Mouse (Mus musculus) ES-E14 (cell line): ENCODE measurements at regions not wholly inside any gene's neighbourhood (a gene's known extent, or its start where the extent isn't known, plus 50 kb on each side); places are given as distances from the start of the nearest gene placed in this dataset.

ENCODE experiments used
- DNase-seq: peaks from one replicate; pipeline ENCODE4 v3.0.0-alpha.2; 2013; ENCODE audit warnings: low read depth, low spot score
- H3K27ac ChIP-seq: 2 replicates; pipeline ENCODE4 v1.5.1; 2012; ENCODE audit warnings: low read depth, mild to moderate bottlenecking, low read length, moderate library complexity, mixed read lengths; ENCODE audit not compliant: poor library complexity, insufficient read depth, severe bottlenecking
- H3K36me3 ChIP-seq: 2 replicates; pipeline ENCODE4 v1.6.1; 2012; ENCODE audit warnings: mild to moderate bottlenecking, low read length, moderate library complexity, mixed read lengths; ENCODE audit not compliant: control insufficient read depth, poor library complexity, insufficient read depth, severe bottlenecking
- H3K4me1 ChIP-seq, 2 experiments: fragments of 150-350 bp in 1 of 2; sonication (generic) in 1 of 2; 2 replicates each; pipeline ENCODE4 v1.6.1; 2012; ENCODE audit warnings: low read length in 2 of 2, mild to moderate bottlenecking in 1 of 2, mixed read lengths in 1 of 2; ENCODE audit not compliant: control insufficient read depth in 2 of 2, insufficient read depth in 2 of 2, poor library complexity in 1 of 2
- H3K4me3 ChIP-seq, 2 experiments: fragments of 150-350 bp in 1 of 2; sonication (generic) in 1 of 2; 2 replicates each; pipeline ENCODE4 v1.5.1; 2012; ENCODE audit warnings: low read length in 2 of 2, low read depth in 1 of 2, mild to moderate bottlenecking in 1 of 2, mixed read lengths in 1 of 2; ENCODE audit not compliant: insufficient read depth in 1 of 2, poor library complexity in 1 of 2, severe bottlenecking in 1 of 2
- H3K9ac ChIP-seq: 2 replicates; pipeline ENCODE4 v1.6.1; 2012; ENCODE audit warnings: low read depth, mild to moderate bottlenecking, low read length, mixed read lengths; ENCODE audit not compliant: poor library complexity, insufficient read depth, severe bottlenecking
- H3K9me3 ChIP-seq: fragments of 150-350 bp; sonication (generic); 2 replicates; pipeline ENCODE4 v1.6.1; 2012; ENCODE audit warnings: low read depth, mild to moderate bottlenecking, low read length; ENCODE audit not compliant: control insufficient read depth, insufficient read depth
- CHD2 ChIP-seq: IDR thresholded peaks from 2 replicates; pipeline ENCODE4 v1.6.1; 2014; ENCODE audit warnings: mild to moderate bottlenecking, low read depth, low read length, inconsistent platforms
- HCFC1 ChIP-seq: IDR thresholded peaks from 2 replicates; pipeline ENCODE4 v1.6.1; 2012; ENCODE audit warnings: low read length, inconsistent platforms, borderline replicate concordance; ENCODE audit not compliant: insufficient read depth
- MAFK ChIP-seq: IDR thresholded peaks from 2 replicates; pipeline ENCODE4 v1.6.1; 2014; ENCODE audit warnings: mild to moderate bottlenecking, low read depth, low read length, inconsistent platforms; ENCODE audit not compliant: insufficient read depth
- ZC3H11A ChIP-seq: IDR thresholded peaks from 2 replicates; pipeline ENCODE4 v1.6.1; 2012; ENCODE audit warnings: low read depth, mild to moderate bottlenecking, inconsistent platforms, low read length, borderline replicate concordance
- ZNF384 ChIP-seq: IDR thresholded peaks from 2 replicates; pipeline ENCODE4 v1.6.1; 2012; ENCODE audit warnings: low read depth, low read length, inconsistent platforms
- in situ Hi-C, 2 experiments: fragments of 600-800 bp; cut with MboI; formaldehyde crosslinking; loops; one replicate each; pipeline ENCODE4 v1.15.1; 2025; ENCODE audit warnings: low sequenced_read_pairs in 2 of 2, inconsistent platforms in 1 of 2; ENCODE audit not compliant: unreplicated experiment in 2 of 2

DNA sequence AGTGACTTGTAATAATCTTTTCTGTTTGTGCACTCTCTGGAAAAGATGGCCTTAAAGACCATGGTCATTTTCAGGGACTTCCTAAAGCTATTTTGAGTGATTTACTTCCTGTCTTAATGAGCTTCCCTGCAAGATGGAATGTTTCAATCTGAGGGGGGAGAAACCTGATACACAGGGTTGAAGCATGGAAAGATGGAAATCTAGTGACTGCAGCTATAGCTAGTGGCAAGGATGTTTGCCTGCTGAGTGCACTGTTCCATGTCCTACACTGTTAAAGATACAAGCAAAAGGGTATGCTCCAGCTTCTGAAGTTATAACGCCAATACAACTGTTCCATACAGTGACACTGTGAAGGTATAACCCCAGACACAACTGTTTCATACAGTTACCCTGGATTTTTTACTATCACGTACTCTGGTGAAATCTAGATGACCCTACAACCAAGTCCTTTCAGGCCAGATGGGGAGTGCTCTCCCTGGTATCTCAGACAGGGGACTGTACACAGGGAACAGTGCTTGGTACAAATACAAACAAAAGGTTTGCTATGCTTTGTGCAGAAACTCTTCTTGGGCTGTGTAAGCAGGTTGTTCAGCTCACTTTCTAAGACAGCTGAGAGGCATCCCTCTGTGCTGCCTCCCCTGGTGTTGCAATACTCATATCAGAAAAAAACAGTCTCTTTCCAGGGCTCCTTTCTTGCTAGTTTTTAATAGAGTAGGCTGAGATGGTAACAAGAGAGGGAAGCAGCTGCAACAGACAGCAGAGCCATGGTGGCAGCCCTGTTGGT lies 62.4 kb upstream of the Rfpl4b start:
- Histone ChIP-seq H3K4me3 (no peak overlapping the region), H3K9me3 (no peaks in the 10 kb centered on the region), H3K9ac (no peak overlapping the region), H3K36me3 (no peaks in the 10 kb centered on the region), H3K27ac (no peak overlapping the region), H3K4me1 (no peaks in the 10 kb centered on the region)
- no peak for DNase-seq
- TF ChIP-seq ZNF384 (no peak), MAFK (no peak), CHD2 (no peak), HCFC1 (no peak), ZC3H11A (no peak)
- in situ Hi-C loops, result loop anchor here in 1 of 2 experiments (25.0 kb wide), 1 partner anchor 153 kb away; no protein-coding TSS in a partner anchor

DNA sequence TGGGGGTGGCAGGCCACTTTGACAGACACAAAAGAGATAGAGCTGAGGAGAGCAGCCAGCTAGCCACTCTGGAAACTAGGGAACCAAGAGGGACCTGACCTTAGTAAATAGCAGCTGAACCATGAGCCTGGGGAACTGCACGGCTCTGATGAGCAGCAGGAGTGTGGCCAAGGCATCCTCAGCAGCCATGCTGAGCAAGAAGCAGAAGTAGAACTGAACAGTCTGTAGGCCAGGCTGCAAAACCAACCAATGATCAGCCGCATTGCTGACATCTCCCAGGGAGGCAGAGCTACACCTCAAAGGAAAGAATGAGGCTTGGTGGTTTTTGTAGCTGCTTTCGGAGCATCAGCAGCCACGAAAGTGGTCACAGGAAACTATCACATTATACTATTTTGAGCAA lies 63.1 kb upstream of the Rfpl4b start:
- Histone ChIP-seq H3K27ac (no peak overlapping the region), H3K36me3 (no peaks in the 10 kb centered on the region), H3K4me3 (no peak overlapping the region), H3K9ac (no peak overlapping the region), H3K4me1 (no peaks in the 10 kb centered on the region), H3K9me3 (no peaks in the 10 kb centered on the region)
- in situ Hi-C loops, result loop anchor here in 1 of 2 experiments (25.0 kb wide), 1 partner anchor 153 kb away; no protein-coding TSS in a partner anchor
- no peak for DNase-seq
- no peak for TF ChIP-seq HCFC1
- TF ChIP-seq MAFK, result no peak
- no peak for TF ChIP-seq ZNF384
- TF ChIP-seq CHD2, result no peak

- Histone ChIP-seq H3K27ac (no peak overlapping the region), H3K36me3 (no peaks in the 10 kb centered on the region), H3K9ac (no peak overlapping the region), H3K9me3 (no peaks in the 10 kb centered on the region), H3K4me1 (no peaks in the 10 kb centered on the region), H3K4me3 (no peak overlapping the region)
- DNase-seq, result no peak
- TF ChIP-seq ZC3H11A (no peak), HCFC1 (no peak), MAFK (no peak), ZNF384 (no peak), CHD2 (no peak)
- in situ Hi-C loops, result loop anchor here in 1 of 2 experiments (25.0 kb wide), 1 partner anchor 151 kb away; no protein-coding TSS in a partner anchor
Observed at GRCm38 (mm10) chr10:38886441-38886840, 64.9 kb upstream of the Rfpl4b start.

DNA sequence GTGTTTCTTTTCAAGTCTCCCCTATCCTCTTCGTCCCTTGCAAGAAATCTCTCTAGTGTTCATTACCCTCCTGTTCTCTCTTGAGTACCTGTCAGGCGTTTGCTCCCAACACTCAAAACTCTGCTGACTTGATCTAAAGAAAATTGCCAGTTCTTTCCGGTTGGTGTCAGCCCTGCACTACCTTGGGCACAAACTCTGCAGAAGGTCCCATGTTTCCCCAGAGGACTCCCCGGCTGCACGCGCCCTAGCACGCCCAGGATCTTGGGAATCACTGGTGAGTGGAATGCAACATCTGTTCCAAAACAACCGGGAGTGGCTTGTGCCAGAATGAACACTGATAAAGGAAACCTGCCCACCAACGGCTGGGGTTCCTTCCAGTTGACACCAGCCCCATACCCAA lies 66.3 kb upstream of the Rfpl4b start:
- TF ChIP-seq CHD2, result no peak
- TF ChIP-seq HCFC1, result no peak
- no peak for TF ChIP-seq ZNF384
- TF ChIP-seq MAFK, result no peak
- TF ChIP-seq ZC3H11A, result no peak
- Histone ChIP-seq H3K9ac (no peak overlapping the region), H3K27ac (no peak overlapping the region), H3K36me3 (no peaks in the 10 kb centered on the region), H3K4me3 (no peak overlapping the region), H3K4me1 (no peaks in the 10 kb centered on the region), H3K9me3 (no peaks in the 10 kb centered on the region)
- in situ Hi-C loops, result loop anchor here in 1 of 2 experiments (25.0 kb wide), 1 partner anchor 149 kb away; no protein-coding TSS in a partner anchor
- no peak for DNase-seq
